Mouse (Mus musculus): ENCODE results near the gene Ino80b.

Gene Ino80b

GRCm38 (mm10) chr6:83125331-83125730 is at the start of gene Ino80b:
Ino80b (minus strand) TSS chr6:83125431.
- in situ Hi-C loops (cut with MboI, MseI), result no loop called here

DNA sequence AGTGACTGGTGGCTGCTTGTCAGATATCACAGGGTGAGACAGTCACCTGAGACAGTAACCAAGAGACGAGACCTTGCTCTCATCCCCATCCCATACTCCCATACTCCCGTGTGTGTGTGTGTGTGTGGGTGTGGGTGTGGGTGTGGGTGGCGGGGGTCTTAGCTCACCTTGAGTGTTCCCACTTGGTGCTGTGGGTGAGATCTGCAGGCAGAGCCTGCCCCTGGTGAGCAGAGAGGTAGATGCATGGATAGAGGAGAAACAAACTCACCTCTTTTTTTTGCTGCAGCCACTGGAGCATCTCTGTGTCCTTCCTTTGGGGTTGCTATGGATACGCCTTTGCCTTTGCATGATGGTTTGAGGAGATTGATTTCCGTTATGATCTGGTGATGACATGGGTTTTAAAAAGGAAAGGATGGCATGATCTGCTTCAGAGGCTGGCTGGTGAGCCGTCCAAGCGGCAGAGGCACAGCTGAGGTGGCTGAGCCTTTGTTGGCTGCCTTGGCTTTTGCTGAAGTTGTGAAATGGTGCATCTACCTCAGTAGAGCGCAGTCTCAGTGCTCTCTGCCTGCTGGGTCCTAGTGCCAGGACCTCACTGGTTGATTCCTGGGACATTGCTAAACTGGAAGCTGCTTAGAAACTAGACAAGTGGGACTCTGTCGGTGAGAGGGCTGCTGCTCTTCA is 47.1 kb upstream of the Ino80b start:
- in situ Hi-C loops (cut with MboI, MseI), result no loop called here

- in situ Hi-C loops (cut with MboI, MseI), result no loop called here
These were observed 45.8 kb upstream of the Ino80b start for GRCm38 (mm10) chr6:83171063-83171462.

- in situ Hi-C loops (cut with MboI, MseI), result no loop called here
These were observed 44.6 kb upstream of the Ino80b start for GRCm38 (mm10) chr6:83169872-83170271.

- in situ Hi-C loops (cut with MboI, MseI), result no loop called here
These were observed 41.0 kb upstream of the Ino80b start for GRCm38 (mm10) chr6:83166243-83166630.

- in situ Hi-C loops (cut with MboI, MseI), result no loop called here
These were observed 40.5 kb upstream of the Ino80b start, which contains the start of gene Dctn1 for GRCm38 (mm10) chr6:83165607-83166242. Dctn1 (plus strand) TSS chr6:83165920.

- in situ Hi-C loops (cut with MboI, MseI), result no loop called here
These were observed 39.9 kb upstream of the Ino80b start for GRCm38 (mm10) chr6:83165026-83165606.

DNA sequence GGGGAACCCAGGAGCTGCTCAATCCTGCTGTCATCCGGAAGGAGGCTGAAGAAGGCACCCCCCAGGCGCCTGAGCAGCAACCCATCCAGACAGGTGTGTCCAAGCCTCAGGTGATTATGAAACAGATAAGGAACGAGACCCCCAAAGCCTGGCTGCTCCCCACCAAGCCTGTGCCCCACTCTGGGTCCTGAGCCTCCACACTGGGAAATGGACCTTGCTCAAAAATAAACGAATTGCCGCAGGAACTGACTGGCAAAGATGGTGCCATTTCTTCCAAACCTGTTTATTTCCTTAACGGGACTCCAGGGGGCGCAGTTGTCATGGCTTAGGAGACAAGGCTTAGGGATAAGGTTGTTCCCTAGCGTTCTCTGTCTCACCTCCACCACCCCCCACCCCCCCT is 37.5 kb upstream of the Ino80b start:
- in situ Hi-C loops (cut with MboI, MseI), result loop anchor here (5.0 kb wide), 1 partner anchor 165 kb away; no protein-coding TSS in a partner anchor

GRCm38 (mm10) chr6:83161921-83162641 is 36.9 kb upstream of the Ino80b start:
- in situ Hi-C loops (cut with MboI, MseI), result loop anchor here (5.0 kb wide), 1 partner anchor 165 kb away; no protein-coding TSS in a partner anchor

- in situ Hi-C loops (cut with MboI, MseI), result loop anchor here (5.0 kb wide), 1 partner anchor 164 kb away; no protein-coding TSS in a partner anchor
These were observed 36.2 kb upstream of the Ino80b start for GRCm38 (mm10) chr6:83161442-83161841.

GRCm38 (mm10) chr6:83159456-83159855 is 34.2 kb upstream of the Ino80b start:
- in situ Hi-C loops (cut with MboI, MseI), result loop anchor here (5.0 kb wide), 1 partner anchor 57 kb away; the partner anchor contains the start of genes Ccdc142 and Gm42688

GRCm38 (mm10) chr6:83156259-83156684 is 31.0 kb upstream of the Ino80b start, which contains the start of the genes Wdr54 and 1700003E16Rik:
Wdr54 (minus strand) TSS chr6:83156397.
1700003E16Rik (plus strand) TSS chr6:83156404.
- in situ Hi-C loops (cut with MboI, MseI), result loop anchor here (5.0 kb wide), 1 partner anchor 54 kb away; the partner anchor contains the start of genes Ccdc142 and Gm42688

- in situ Hi-C loops (cut with MboI, MseI), result loop anchor here (5.0 kb wide), 1 partner anchor 53 kb away; the partner anchor contains the start of genes Ccdc142 and Gm42688
These were observed 30.5 kb upstream of the Ino80b start for GRCm38 (mm10) chr6:83155552-83156238.

- in situ Hi-C loops (cut with MboI, MseI), result no loop called here
These were observed 28.3 kb upstream of the Ino80b start for GRCm38 (mm10) chr6:83153485-83153884.

DNA sequence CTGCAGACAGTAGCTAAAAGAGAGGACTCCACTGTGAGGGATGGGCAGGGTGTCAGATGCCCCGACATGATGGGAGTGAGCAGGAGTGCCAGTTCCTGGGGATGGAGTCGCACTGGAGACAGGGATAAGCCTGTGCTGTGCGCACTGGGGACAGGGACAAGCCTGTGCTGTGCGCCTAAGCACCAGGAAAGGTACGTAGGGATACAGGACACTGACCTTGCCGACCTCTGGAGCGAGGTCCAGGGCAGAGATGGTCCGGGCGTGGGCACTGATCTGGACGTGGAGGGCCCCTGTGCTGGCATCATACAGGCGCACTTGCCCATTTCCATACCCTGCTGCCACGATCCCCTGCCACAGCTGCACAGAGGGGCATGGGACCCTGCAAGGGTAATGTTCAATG is 27.8 kb upstream of the Ino80b start:
- in situ Hi-C loops (cut with MboI, MseI), result no loop called here

DNA sequence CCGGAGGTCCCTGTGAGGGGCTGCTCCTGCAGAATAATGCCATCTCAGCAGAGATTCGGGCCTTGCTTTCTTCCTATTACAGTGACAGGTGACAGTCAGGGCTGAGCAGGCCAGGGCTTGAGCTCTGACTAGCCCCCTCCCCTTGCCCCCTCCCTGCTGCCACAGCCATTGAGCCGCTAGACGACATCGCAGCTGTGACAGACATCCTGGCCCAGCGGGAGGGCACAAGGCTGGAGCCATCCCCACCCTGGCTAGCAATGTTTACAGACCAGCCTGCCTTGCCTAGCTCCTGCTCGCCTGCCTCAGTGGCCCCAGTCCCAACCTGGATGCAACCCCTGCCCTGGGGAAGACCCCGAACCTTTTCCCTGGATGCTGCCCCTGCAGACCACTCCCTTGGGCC is 26.5 kb upstream of the Ino80b start:
- in situ Hi-C loops (cut with MboI, MseI), result no loop called here

- in situ Hi-C loops (cut with MboI, MseI), result no loop called here
These were observed 22.0 kb upstream of the Ino80b start for GRCm38 (mm10) chr6:83147280-83147679.

- in situ Hi-C loops (cut with MboI, MseI), result no loop called here
These were observed 20.6 kb upstream of the Ino80b start for GRCm38 (mm10) chr6:83145805-83146204.

- in situ Hi-C loops (cut with MboI, MseI), result no loop called here
These were observed 20.0 kb upstream of the Ino80b start for GRCm38 (mm10) chr6:83145209-83145608.

- in situ Hi-C loops (cut with MboI, MseI), result no loop called here
These were observed 17.7 kb upstream of the Ino80b start for GRCm38 (mm10) chr6:83142886-83143285.

GRCm38 (mm10) chr6:83142211-83142731 is 17.0 kb upstream of the Ino80b start:
- in situ Hi-C loops (cut with MboI, MseI), result no loop called here
